Mouse (Mus musculus): ENCODE measurements around the gene Caskin2. TPM values are rescaled to one million over a fixed set of nuclear protein-coding genes. Genes with fewer than 3 reads are reported as not detected.

Caskin2 gene
- polyA plus RNA-seq (2017; shearing (Covaris generic)), result 4.3 TPM

GRCm38 (mm10) chr11:115813507-115814296, at the start of gene Caskin2:
TSS of gene Caskin2 (minus strand) at chr11:115813639.

GRCm38 (mm10) chr11:115858354-115858753, 44.9 kb upstream of the Caskin2 start, which contains the start of gene Myo15b:
TSS of gene Myo15b (plus strand) at chr11:115858406.

GRCm38 (mm10) chr11:115823774-115824740, 10.6 kb upstream of the Caskin2 start, which contains the start of gene Llgl2:
TSS of gene Llgl2 (plus strand) at chr11:115824049.

GRCm38 (mm10) chr11:115814605-115815450, 1.4 kb upstream of the Caskin2 start, which contains the start of gene Tsen54:
TSS of gene Tsen54 (plus strand) at chr11:115814724.

GRCm38 (mm10) chr11:115765103-115765606, 48.3 kb downstream of the Caskin2 start, which contains the start of gene Tmem94:
TSS of gene Tmem94 (plus strand) at chr11:115765433.

Other genes starting within 250 kb of the Caskin2 start
- gene Nup85, start 249.2 kb downstream of the Caskin2 start, polyA plus RNA-seq (2017; shearing (Covaris generic)), result 81.5 TPM
- gene Mrps7, start 209.7 kb downstream of the Caskin2 start, polyA plus RNA-seq (2017; shearing (Covaris generic)), result 61.6 TPM
- 61.9 TPM for gene Gga3, start 209.6 kb downstream of the Caskin2 start, polyA plus RNA-seq (2017; shearing (Covaris generic))
- gene Mif4gd, start 200.7 kb downstream of the Caskin2 start, polyA plus RNA-seq (2017; shearing (Covaris generic)), result 204 TPM
- 76.3 TPM for gene Slc25a19, start 185.3 kb downstream of the Caskin2 start, polyA plus RNA-seq (2017; shearing (Covaris generic))
- 10.4 TPM for gene Grb2, start 105.0 kb downstream of the Caskin2 start, polyA plus RNA-seq (2017; shearing (Covaris generic))
- 34.3 TPM for gene Tmem94, start 48.2 kb downstream of the Caskin2 start, polyA plus RNA-seq (2017; shearing (Covaris generic))
- 20.1 TPM for gene Tsen54, start 1.1 kb upstream of the Caskin2 start, polyA plus RNA-seq (2017; shearing (Covaris generic))
- 35.7 TPM for gene Llgl2, start 10.4 kb upstream of the Caskin2 start, polyA plus RNA-seq (2017; shearing (Covaris generic))
- 0.44 TPM for gene Myo15b, start 44.8 kb upstream of the Caskin2 start, polyA plus RNA-seq (2017; shearing (Covaris generic))
- 0.86 TPM for gene Smim5, start 86.3 kb upstream of the Caskin2 start, polyA plus RNA-seq (2017; shearing (Covaris generic))
- 1.5 TPM for gene Smim6, start 98.4 kb upstream of the Caskin2 start, polyA plus RNA-seq (2017; shearing (Covaris generic))
- 39.2 TPM for gene Sap30bp, start 119.6 kb upstream of the Caskin2 start, polyA plus RNA-seq (2017; shearing (Covaris generic))
- 25.0 TPM for gene Recql5, start 119.8 kb upstream of the Caskin2 start, polyA plus RNA-seq (2017; shearing (Covaris generic))
- not detected for gene Itgb4, start 161.1 kb upstream of the Caskin2 start, polyA plus RNA-seq (2017; shearing (Covaris generic))
- 40.6 TPM for gene Galk1, start 199.1 kb upstream of the Caskin2 start, polyA plus RNA-seq (2017; shearing (Covaris generic))
- 1,124 TPM for gene H3f3b, start 214.3 kb upstream of the Caskin2 start, polyA plus RNA-seq (2017; shearing (Covaris generic))
- 41.6 TPM for gene Unk, start 216.7 kb upstream of the Caskin2 start, polyA plus RNA-seq (2017; shearing (Covaris generic))